Mouse (Mus musculus) ES-E14 (cell line): ENCODE data around the gene 4930523C07Rik. TPM values are rescaled to one million over a fixed set of nuclear protein-coding genes. Genes with fewer than 3 reads are reported as not detected.

ENCODE experiments used
- DNase-seq: peaks from one replicate; pipeline ENCODE4 v3.0.0-alpha.2; 2013; ENCODE audit warnings: low read depth, low spot score
- H3K27ac ChIP-seq: 2 replicates; pipeline ENCODE4 v1.5.1; 2012; ENCODE audit warnings: low read depth, mild to moderate bottlenecking, low read length, moderate library complexity, mixed read lengths; ENCODE audit not compliant: poor library complexity, insufficient read depth, severe bottlenecking
- H3K36me3 ChIP-seq: 2 replicates; pipeline ENCODE4 v1.6.1; 2012; ENCODE audit warnings: mild to moderate bottlenecking, low read length, moderate library complexity, mixed read lengths; ENCODE audit not compliant: control insufficient read depth, poor library complexity, insufficient read depth, severe bottlenecking
- H3K4me1 ChIP-seq, 2 experiments: fragments of 150-350 bp in 1 of 2; sonication (generic) in 1 of 2; 2 replicates each; pipeline ENCODE4 v1.6.1; 2012; ENCODE audit warnings: low read length in 2 of 2, mild to moderate bottlenecking in 1 of 2, mixed read lengths in 1 of 2; ENCODE audit not compliant: control insufficient read depth in 2 of 2, insufficient read depth in 2 of 2, poor library complexity in 1 of 2
- H3K4me3 ChIP-seq, 2 experiments: fragments of 150-350 bp in 1 of 2; sonication (generic) in 1 of 2; 2 replicates each; pipeline ENCODE4 v1.5.1; 2012; ENCODE audit warnings: low read length in 2 of 2, low read depth in 1 of 2, mild to moderate bottlenecking in 1 of 2, mixed read lengths in 1 of 2; ENCODE audit not compliant: insufficient read depth in 1 of 2, poor library complexity in 1 of 2, severe bottlenecking in 1 of 2
- H3K9ac ChIP-seq: 2 replicates; pipeline ENCODE4 v1.6.1; 2012; ENCODE audit warnings: low read depth, mild to moderate bottlenecking, low read length, mixed read lengths; ENCODE audit not compliant: poor library complexity, insufficient read depth, severe bottlenecking
- H3K9me3 ChIP-seq: fragments of 150-350 bp; sonication (generic); 2 replicates; pipeline ENCODE4 v1.6.1; 2012; ENCODE audit warnings: low read depth, mild to moderate bottlenecking, low read length; ENCODE audit not compliant: control insufficient read depth, insufficient read depth
- CHD2 ChIP-seq: IDR thresholded peaks from 2 replicates; pipeline ENCODE4 v1.6.1; 2014; ENCODE audit warnings: mild to moderate bottlenecking, low read depth, low read length, inconsistent platforms
- HCFC1 ChIP-seq: IDR thresholded peaks from 2 replicates; pipeline ENCODE4 v1.6.1; 2012; ENCODE audit warnings: low read length, inconsistent platforms, borderline replicate concordance; ENCODE audit not compliant: insufficient read depth
- MAFK ChIP-seq: IDR thresholded peaks from 2 replicates; pipeline ENCODE4 v1.6.1; 2014; ENCODE audit warnings: mild to moderate bottlenecking, low read depth, low read length, inconsistent platforms; ENCODE audit not compliant: insufficient read depth
- ZC3H11A ChIP-seq: IDR thresholded peaks from 2 replicates; pipeline ENCODE4 v1.6.1; 2012; ENCODE audit warnings: low read depth, mild to moderate bottlenecking, inconsistent platforms, low read length, borderline replicate concordance
- ZNF384 ChIP-seq: IDR thresholded peaks from 2 replicates; pipeline ENCODE4 v1.6.1; 2012; ENCODE audit warnings: low read depth, low read length, inconsistent platforms
- in situ Hi-C, 2 experiments: fragments of 600-800 bp; cut with MboI; formaldehyde crosslinking; loops; one replicate each; pipeline ENCODE4 v1.15.1; 2025; ENCODE audit warnings: low sequenced_read_pairs in 2 of 2, inconsistent platforms in 1 of 2; ENCODE audit not compliant: unreplicated experiment in 2 of 2
- total RNA-seq: library from RNA; depleted of rRNA; stranded (reverse); fragments of 300-350 nt; gene quantifications from 2 replicates; pipeline ENCODE4 v1.2.3, GENCODE M21; 2012

The 4930523C07Rik gene
- total RNA-seq, 1 experiment: 0.45 TPM

DNA sequence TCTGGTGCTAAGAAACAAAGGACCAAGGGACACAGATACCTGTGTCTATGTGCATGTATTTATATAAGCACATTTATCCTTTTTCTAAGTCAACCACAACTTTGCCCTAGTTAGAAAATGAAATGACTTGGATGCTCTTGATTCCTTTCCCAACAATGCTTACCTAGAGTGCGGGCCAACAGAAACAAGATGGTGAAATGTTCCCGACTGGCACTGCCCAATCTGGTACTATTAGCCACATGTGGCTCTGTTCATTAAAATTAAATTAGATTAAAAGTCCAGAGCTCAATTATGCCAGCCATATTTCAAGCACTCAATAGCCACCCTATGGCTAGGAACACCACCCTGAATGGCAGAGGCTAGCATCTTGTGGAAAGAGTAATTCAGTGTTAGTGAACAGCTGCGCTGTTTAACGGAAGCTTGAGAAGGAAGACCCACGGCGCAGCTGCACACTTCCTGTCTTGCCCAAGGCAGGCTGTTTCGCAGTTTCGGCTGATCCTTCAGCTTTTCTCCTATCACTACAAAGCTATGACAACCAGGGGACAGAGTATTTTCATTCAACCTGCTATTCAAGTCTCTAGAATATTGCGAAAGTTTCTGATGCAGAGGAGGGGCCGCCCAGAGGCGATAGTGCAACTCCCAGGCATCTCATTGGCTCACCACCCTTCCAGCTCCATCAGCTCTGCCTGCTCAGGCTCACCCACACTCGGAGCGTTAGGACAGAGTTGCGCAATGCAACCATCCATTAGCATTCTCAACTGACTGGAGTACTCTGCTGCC is 34.9 kb downstream of the 4930523C07Rik start:
- TF ChIP-seq MAFK: no peak
- TF ChIP-seq CHD2: no peak
- TF ChIP-seq HCFC1: no peak
- no peak for TF ChIP-seq ZC3H11A
- no peak for TF ChIP-seq ZNF384
- no peaks in the 10 kb centered on the region for H3K36me3 ChIP-seq

DNA sequence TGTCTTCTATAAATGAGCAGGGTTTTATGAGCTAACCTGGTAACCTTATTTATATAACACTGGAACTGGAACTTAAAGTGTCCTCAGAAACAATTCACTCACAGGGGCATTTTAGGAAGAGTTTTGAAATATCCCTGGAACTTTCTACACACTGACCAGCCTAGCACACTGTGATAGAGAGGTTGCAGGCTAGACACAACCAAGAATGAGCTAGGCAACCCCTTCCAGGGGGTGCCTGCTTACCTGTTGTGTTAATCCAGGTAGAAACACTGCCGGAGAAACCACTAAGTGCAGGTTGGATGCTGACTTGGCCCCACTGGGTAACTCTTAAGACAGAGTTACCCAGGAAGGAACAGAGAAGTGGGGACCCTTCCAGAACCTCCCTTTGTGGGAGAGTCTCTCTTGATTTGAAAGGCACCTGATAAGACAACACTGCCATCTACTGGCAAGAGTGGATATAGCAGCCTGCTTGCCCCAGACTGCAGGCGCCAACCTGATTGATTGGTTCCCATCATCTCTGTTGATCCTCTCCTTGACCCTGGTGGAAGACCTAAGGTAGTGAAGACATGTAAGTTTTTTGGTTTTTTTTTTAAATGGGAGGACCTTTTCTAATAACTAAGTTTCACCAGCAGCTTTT is 36.7 kb downstream of the 4930523C07Rik start:
- Histone ChIP-seq H3K4me1 (no peaks in the 10 kb centered on the region), H3K4me3 (no peak overlapping the region), H3K9ac (no peak overlapping the region), H3K27ac (no peak overlapping the region), H3K9me3 (no peaks in the 10 kb centered on the region), H3K36me3 (no peaks in the 10 kb centered on the region)
- TF ChIP-seq CHD2 (no peak), HCFC1 (no peak), ZC3H11A (peak; percentile 56; the same call in 1 of the 2 replicates), ZNF384 (peak; percentile 78), MAFK (no peak)
- in situ Hi-C loops: no loop called here
- DNase-seq: peak; percentile 48

More for the DNA sequence above, 34.9 kb downstream of the 4930523C07Rik start:
- Histone ChIP-seq H3K4me3 (no peak overlapping the region), H3K9me3 (no peaks in the 10 kb centered on the region), H3K9ac (no peak overlapping the region), H3K27ac (no peak overlapping the region), H3K4me1 (no peaks in the 10 kb centered on the region)
- DNase-seq: no peak
- in situ Hi-C loops: no loop called here

DNA sequence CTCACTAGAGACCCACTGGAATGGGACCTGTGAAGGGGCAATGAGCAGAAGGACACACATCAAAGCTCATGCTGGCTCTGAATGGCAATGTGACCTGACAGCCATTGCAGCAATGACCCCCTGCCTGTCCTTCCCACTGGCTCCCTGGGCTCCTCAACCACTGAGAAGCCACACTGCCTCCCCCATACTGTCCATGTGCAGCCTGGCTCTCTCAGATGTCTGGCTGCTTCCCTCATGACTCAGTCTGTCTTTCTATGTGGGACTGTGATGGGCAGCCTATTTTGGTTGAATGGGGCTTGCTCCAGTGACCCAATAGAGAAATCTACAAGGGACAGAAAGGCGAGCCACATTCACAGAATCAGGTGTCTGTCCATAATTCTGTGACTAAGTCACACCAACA is 38.5 kb downstream of the 4930523C07Rik start:
- no peaks in the 10 kb centered on the region for H3K9me3 ChIP-seq
- no peaks in the 10 kb centered on the region for H3K36me3 ChIP-seq
- in situ Hi-C loops: no loop called here
- DNase-seq: no peak
- no peak overlapping the region for H3K4me3 ChIP-seq
- no peaks in the 10 kb centered on the region for H3K4me1 ChIP-seq
- H3K9ac ChIP-seq: no peak overlapping the region
- TF ChIP-seq ZC3H11A: no peak
- TF ChIP-seq HCFC1: no peak
- no peak for TF ChIP-seq ZNF384
- no peak for TF ChIP-seq CHD2
- no peak for TF ChIP-seq MAFK
- H3K27ac ChIP-seq: no peak overlapping the region

GRCm38 (mm10) chr1:160084239-160084638 is 40.1 kb downstream of the 4930523C07Rik start:
- Histone ChIP-seq H3K4me1 (no peaks in the 10 kb centered on the region), H3K27ac (no peak overlapping the region), H3K36me3 (no peaks in the 10 kb centered on the region), H3K4me3 (no peak overlapping the region), H3K9me3 (no peaks in the 10 kb centered on the region), H3K9ac (no peak overlapping the region)
- in situ Hi-C loops: no loop called here
- TF ChIP-seq MAFK (no peak), CHD2 (no peak), ZC3H11A (no peak), HCFC1 (no peak)
- DNase-seq: no peak
